Mouse (Mus musculus): ENCODE results near the gene Nr1h5. TPM values are rescaled to one million over a fixed set of nuclear protein-coding genes. Genes with fewer than 3 reads are reported as not detected.

The Nr1h5 gene
- polyA plus RNA-seq (2017; shearing (Covaris generic)), result not detected

GRCm38 (mm10) chr3:102964033-102964432, at the start of gene Nr1h5:
TSS of gene Nr1h5 (minus strand) at chr3:102964133.
- ATAC-seq, result no peak

- no peak for ATAC-seq
Measured at GRCm38 (mm10) chr3:103001595-103001994, 37.7 kb upstream of the Nr1h5 start.

- ATAC-seq, result no peak
Measured at GRCm38 (mm10) chr3:102997591-102997990, 33.7 kb upstream of the Nr1h5 start.

GRCm38 (mm10) chr3:102997036-102997435, 33.1 kb upstream of the Nr1h5 start:
- ATAC-seq, result no peak

GRCm38 (mm10) chr3:102995605-102996321, 31.8 kb upstream of the Nr1h5 start, which contains the start of gene Sike1:
TSS of gene Sike1 (plus strand) at chr3:102995708.
- ATAC-seq, result peak; percentile 97

GRCm38 (mm10) chr3:102995233-102995604, 31.3 kb upstream of the Nr1h5 start:
- no peak for ATAC-seq

- no peak for ATAC-seq
Measured at GRCm38 (mm10) chr3:102992936-102993335, 29.0 kb upstream of the Nr1h5 start.

- no peak for ATAC-seq
Measured at GRCm38 (mm10) chr3:102991041-102991440, 27.1 kb upstream of the Nr1h5 start.

GRCm38 (mm10) chr3:102980349-102980736, 16.4 kb upstream of the Nr1h5 start:
- ATAC-seq, result no peak

- ATAC-seq, result no peak
Measured at GRCm38 (mm10) chr3:102979550-102980348, 15.8 kb upstream of the Nr1h5 start.

GRCm38 (mm10) chr3:102976906-102977305, 13.0 kb upstream of the Nr1h5 start:
- ATAC-seq, result no peak

- no peak for ATAC-seq
Measured at GRCm38 (mm10) chr3:102970508-102970907, 6.6 kb upstream of the Nr1h5 start.

- ATAC-seq, result no peak
Measured at GRCm38 (mm10) chr3:102970067-102970466, 6.1 kb upstream of the Nr1h5 start.

GRCm38 (mm10) chr3:102955596-102955995, 8.3 kb downstream of the Nr1h5 start:
- ATAC-seq, result no peak

- ATAC-seq, result no peak
Measured at GRCm38 (mm10) chr3:102955143-102955542, 8.8 kb downstream of the Nr1h5 start.

GRCm38 (mm10) chr3:102954476-102954875, 9.5 kb downstream of the Nr1h5 start:
- no peak for ATAC-seq

GRCm38 (mm10) chr3:102946861-102947260, 17.1 kb downstream of the Nr1h5 start:
- no peak for ATAC-seq

GRCm38 (mm10) chr3:102946312-102946711, 17.6 kb downstream of the Nr1h5 start:
- no peak for ATAC-seq

GRCm38 (mm10) chr3:102938100-102938499, 25.8 kb downstream of the Nr1h5 start:
- no peak for ATAC-seq

- ATAC-seq, result no peak
Measured at GRCm38 (mm10) chr3:102935451-102936354, 28.2 kb downstream of the Nr1h5 start, which contains the start of gene Sycp1. TSS of gene Sycp1 (minus strand) at chr3:102936100.

- ATAC-seq, result no peak
Measured at GRCm38 (mm10) chr3:102899136-102899535, 64.8 kb downstream of the Nr1h5 start.
